Mouse (Mus musculus): ENCODE measurements around the gene Pard3. TPM values are rescaled to one million over a fixed set of nuclear protein-coding genes. Genes with fewer than 3 reads are reported as not detected.

The Pard3 gene
- polyA plus RNA-seq, 1 experiment, result 35.1 TPM

GRCm38 (mm10) chr8:127107928-127108327 is 44.2 kb downstream of the Pard3 start:
- TF ChIP-seq CTCF (IDR thresholded peaks at IDR 0.05; ENCODE audit: borderline replicate concordance, extremely low read depth, insufficient read depth, insufficient read length), result no peak
- TF ChIP-seq POLR2A (IDR thresholded peaks at IDR 0.05; ENCODE audit: borderline replicate concordance, extremely low read depth, insufficient read depth, insufficient read length, poor library complexity, severe bottlenecking), result no peak
- peak; percentile 95 for DNase-seq (ENCODE audit: low read depth)

GRCm38 (mm10) chr8:127113209-127113608 is 49.5 kb downstream of the Pard3 start:
- DNase-seq (ENCODE audit: low read depth), result no peak
- TF ChIP-seq CTCF (IDR thresholded peaks at IDR 0.05; ENCODE audit: borderline replicate concordance, extremely low read depth, insufficient read depth, insufficient read length), result no peak
- no peak for TF ChIP-seq POLR2A (IDR thresholded peaks at IDR 0.05; ENCODE audit: borderline replicate concordance, extremely low read depth, insufficient read depth, insufficient read length, poor library complexity, severe bottlenecking)

DNA sequence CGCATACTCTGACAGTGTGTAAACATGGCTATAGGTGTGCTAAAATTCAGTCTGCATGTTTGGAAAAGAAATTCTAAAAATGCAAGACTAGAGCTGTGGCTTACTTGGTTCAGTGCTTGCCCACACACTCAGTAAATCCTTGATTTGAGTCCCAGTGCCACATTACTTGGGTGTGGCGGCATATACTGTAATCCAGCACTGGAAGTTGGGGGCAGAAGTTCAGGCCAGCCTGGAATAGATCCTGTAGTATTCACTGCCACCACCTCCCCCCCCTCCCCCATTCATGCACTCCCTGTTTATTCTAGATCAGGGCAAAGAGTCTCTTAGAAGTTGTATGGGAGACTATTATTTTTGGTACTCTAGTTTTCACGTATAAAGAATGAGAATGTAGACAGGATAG is 52.1 kb downstream of the Pard3 start:
- TF ChIP-seq CTCF (IDR thresholded peaks at IDR 0.05; ENCODE audit: borderline replicate concordance, extremely low read depth, insufficient read depth, insufficient read length) (no peak), POLR2A (IDR thresholded peaks at IDR 0.05; ENCODE audit: borderline replicate concordance, extremely low read depth, insufficient read depth, insufficient read length, poor library complexity, severe bottlenecking) (no peak)
- DNase-seq (ENCODE audit: low read depth), result no peak

GRCm38 (mm10) chr8:127118373-127118861 is 54.7 kb downstream of the Pard3 start:
- TF ChIP-seq POLR2A (IDR thresholded peaks at IDR 0.05; ENCODE audit: borderline replicate concordance, extremely low read depth, insufficient read depth, insufficient read length, poor library complexity, severe bottlenecking) (no peak), CTCF (IDR thresholded peaks at IDR 0.05; ENCODE audit: borderline replicate concordance, extremely low read depth, insufficient read depth, insufficient read length) (no peak)
- peak; percentile 82 for DNase-seq (ENCODE audit: low read depth)

- TF ChIP-seq CTCF (IDR thresholded peaks at IDR 0.05; ENCODE audit: borderline replicate concordance, extremely low read depth, insufficient read depth, insufficient read length) (no peak), POLR2A (IDR thresholded peaks at IDR 0.05; ENCODE audit: borderline replicate concordance, extremely low read depth, insufficient read depth, insufficient read length, poor library complexity, severe bottlenecking) (no peak)
- no peak for DNase-seq (ENCODE audit: low read depth)
These were observed 59.7 kb downstream of the Pard3 start for GRCm38 (mm10) chr8:127123391-127123790.

- DNase-seq (ENCODE audit: low read depth), result peak; percentile 24
These were observed 61.1 kb downstream of the Pard3 start for GRCm38 (mm10) chr8:127124795-127125194.

GRCm38 (mm10) chr8:127125686-127126683 is 62.3 kb downstream of the Pard3 start:
- TF ChIP-seq POLR2A (IDR thresholded peaks at IDR 0.05; ENCODE audit: borderline replicate concordance, extremely low read depth, insufficient read depth, insufficient read length, poor library complexity, severe bottlenecking) (no peak), CTCF (IDR thresholded peaks at IDR 0.05; ENCODE audit: borderline replicate concordance, extremely low read depth, insufficient read depth, insufficient read length) (no peak)
- DNase-seq (ENCODE audit: low read depth), result no peak

More at GRCm38 (mm10) chr8:127124795-127125194, 61.1 kb downstream of the Pard3 start:
- TF ChIP-seq CTCF (IDR thresholded peaks at IDR 0.05; ENCODE audit: borderline replicate concordance, extremely low read depth, insufficient read depth, insufficient read length), result no peak
- no peak for TF ChIP-seq POLR2A (IDR thresholded peaks at IDR 0.05; ENCODE audit: borderline replicate concordance, extremely low read depth, insufficient read depth, insufficient read length, poor library complexity, severe bottlenecking)

- TF ChIP-seq POLR2A (IDR thresholded peaks at IDR 0.05; ENCODE audit: borderline replicate concordance, extremely low read depth, insufficient read depth, insufficient read length, poor library complexity, severe bottlenecking) (no peak), CTCF (IDR thresholded peaks at IDR 0.05; ENCODE audit: borderline replicate concordance, extremely low read depth, insufficient read depth, insufficient read length) (no peak)
- DNase-seq (ENCODE audit: low read depth), result no peak
These were observed 65.2 kb downstream of the Pard3 start for GRCm38 (mm10) chr8:127128781-127129396.

GRCm38 (mm10) chr8:127134327-127134726 is 70.6 kb downstream of the Pard3 start:
- TF ChIP-seq POLR2A (IDR thresholded peaks at IDR 0.05; ENCODE audit: borderline replicate concordance, extremely low read depth, insufficient read depth, insufficient read length, poor library complexity, severe bottlenecking), result no peak
- DNase-seq (ENCODE audit: low read depth), result no peak

DNA sequence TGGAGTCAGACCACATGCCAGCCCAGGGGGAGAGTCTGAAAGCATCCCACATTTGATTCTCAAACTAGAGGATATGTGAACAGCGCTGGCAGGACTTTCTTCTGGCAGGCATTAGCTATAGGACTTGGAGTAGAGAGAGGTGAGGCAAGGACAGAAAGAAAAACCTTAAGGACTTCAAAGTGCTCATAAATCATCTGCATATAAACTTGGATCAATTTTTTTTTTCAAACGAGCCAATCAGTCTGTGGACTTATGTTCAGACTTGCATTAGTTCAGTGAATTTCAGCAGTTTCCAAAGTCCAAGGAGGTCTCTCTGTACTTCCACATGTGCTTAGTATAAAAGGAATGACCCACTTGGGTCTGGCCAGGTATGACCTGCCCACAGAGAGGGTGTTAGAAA is 72.5 kb downstream of the Pard3 start:
- no peak for DNase-seq (ENCODE audit: low read depth)
- TF ChIP-seq POLR2A (IDR thresholded peaks at IDR 0.05; ENCODE audit: borderline replicate concordance, extremely low read depth, insufficient read depth, insufficient read length, poor library complexity, severe bottlenecking) (no peak), CTCF (IDR thresholded peaks at IDR 0.05; ENCODE audit: borderline replicate concordance, extremely low read depth, insufficient read depth, insufficient read length) (no peak)

- DNase-seq (ENCODE audit: low read depth), result no peak
- TF ChIP-seq CTCF (IDR thresholded peaks at IDR 0.05; ENCODE audit: borderline replicate concordance, extremely low read depth, insufficient read depth, insufficient read length), result no peak
- TF ChIP-seq POLR2A (IDR thresholded peaks at IDR 0.05; ENCODE audit: borderline replicate concordance, extremely low read depth, insufficient read depth, insufficient read length, poor library complexity, severe bottlenecking), result no peak
These were observed 73.1 kb downstream of the Pard3 start for GRCm38 (mm10) chr8:127136781-127137180.
